Mouse (Mus musculus) limb, embryonic 12.5 days (tissue): ENCODE data around the gene Cd9. TPM values are rescaled to one million over a fixed set of nuclear protein-coding genes. Genes with fewer than 3 reads are reported as not detected.
"Not testable (repeated sequence)": the region's sequence is repeated elsewhere in the genome, so short reads cannot be mapped to it uniquely, and the experiment has no call there.

ENCODE experiments used
- ATAC-seq: fragments of 200-750 bp; cut with Nextera tagmentation; 2 replicates; pipeline ENCODE4 v1.8.0; 2017; ENCODE audit warnings: low read depth, moderate TSS enrichment; ENCODE audit not compliant: insufficient number of reproducible peaks, insufficient read depth, low FRiP score, low TSS enrichment
- H3K27ac ChIP-seq: fragments of 300-500 bp; sonication (generic); 2 replicates; pipeline ENCODE4 v1.5.1; 2016; ENCODE audit warnings: mild to moderate bottlenecking, moderate library complexity
- H3K27me3 ChIP-seq: fragments of 300-500 bp; sonication (generic); 2 replicates; pipeline ENCODE4 v1.6.1; 2016; ENCODE audit warnings: mild to moderate bottlenecking, moderate library complexity
- H3K36me3 ChIP-seq: fragments of 300-500 bp; sonication (generic); 2 replicates; pipeline ENCODE4 v1.6.1; 2016; ENCODE audit warnings: mild to moderate bottlenecking, moderate library complexity
- H3K4me1 ChIP-seq: fragments of 300-500 bp; sonication (generic); replicated peaks from 2 replicates; pipeline ENCODE4 v1.6.1; 2016
- H3K4me2 ChIP-seq: fragments of 300-500 bp; sonication (generic); 2 replicates; pipeline ENCODE4 v1.6.1; 2016; ENCODE audit warnings: mild to moderate bottlenecking, moderate library complexity
- H3K4me3 ChIP-seq: fragments of 300-500 bp; sonication (generic); replicated peaks from 2 replicates; pipeline ENCODE4 v1.5.1; 2016; ENCODE audit warnings: mild to moderate bottlenecking
- H3K9ac ChIP-seq: fragments of 300-500 bp; sonication (generic); replicated peaks from 2 replicates; pipeline ENCODE4 v1.6.1; 2016; ENCODE audit warnings: mild to moderate bottlenecking, moderate library complexity
- H3K9me3 ChIP-seq: fragments of 300-500 bp; sonication (generic); 2 replicates; pipeline ENCODE4 v1.6.1; 2016; ENCODE audit warnings: mild to moderate bottlenecking, moderate library complexity
- WGBS: fragments of 180-500 bp; shearing (Covaris S2); methylation state at CpG from one replicate; pipeline ENCODE4 v1.1.7; 2016; 5-methylcytosine and 5-hydroxymethylcytosine counted together
- polyA plus RNA-seq: library from polyadenylated mRNA; unstranded; fragments of >200 nt; fragmentation: Nextera tagmentation; extraction: Ambion mirVana; gene quantifications from 2 replicates; pipeline ENCODE4 v1.2.1, GENCODE M21; 2016

Cd9 gene
- polyA plus RNA-seq, 1 experiment from 2014 or later: 65.5 TPM

GRCm38 (mm10) chr6:125498062-125498461, 3.5 kb upstream of the Cd9 start:
- peaks cover 22% of the 10 kb centered on the region for H3K27me3 ChIP-seq
- ATAC-seq: no peak
- peaks cover 14% of the 10 kb centered on the region for H3K4me1 ChIP-seq
- no peak overlapping the region for H3K9ac ChIP-seq
- WGBS: 12% methylated on average over 5 of the region's 5 CpGs
- H3K36me3 ChIP-seq: no peaks in the 10 kb centered on the region
- H3K4me3 ChIP-seq: no peak overlapping the region
- H3K4me2 ChIP-seq: no peak overlapping the region
- H3K27ac ChIP-seq: peak overlapping the region; percentile 83
- no peaks in the 10 kb centered on the region for H3K9me3 ChIP-seq

- Histone ChIP-seq H3K4me1 (peaks cover 19% of the 10 kb centered on the region), H3K9me3 (no peaks in the 10 kb centered on the region), H3K9ac (no peak overlapping the region), H3K4me2 (no peak overlapping the region), H3K4me3 (no peak overlapping the region), H3K36me3 (no peaks in the 10 kb centered on the region), H3K27ac (no peak overlapping the region), H3K27me3 (peaks cover 38% of the 10 kb centered on the region)
- 88% methylated on average over 12 of the region's 12 CpGs for WGBS
- ATAC-seq: no peak
Measured at GRCm38 (mm10) chr6:125496417-125496816, 1.8 kb upstream of the Cd9 start.

GRCm38 (mm10) chr6:125495361-125495760, 770 bp upstream of the Cd9 start:
- Histone ChIP-seq H3K27ac (no peak overlapping the region), H3K36me3 (no peaks in the 10 kb centered on the region), H3K4me3 (no peak overlapping the region), H3K27me3 (peaks cover 40% of the 10 kb centered on the region), H3K9me3 (no peaks in the 10 kb centered on the region), H3K9ac (no peak overlapping the region; the same call in 1 of the 2 replicates), H3K4me2 (peak overlapping the region; percentile 92), H3K4me1 (peaks cover 21% of the 10 kb centered on the region)
- WGBS: 69% methylated on average over 9 of the region's 9 CpGs
- ATAC-seq: no peak

- Histone ChIP-seq H3K27ac (no peak overlapping the region), H3K9me3 (no peaks in the 10 kb centered on the region), H3K36me3 (no peaks in the 10 kb centered on the region), H3K4me2 (peak overlapping the region; percentile 92), H3K4me3 (peak overlapping the region; percentile 65), H3K9ac (no peak overlapping the region), H3K27me3 (peaks cover 38% of the 10 kb centered on the region), H3K4me1 (peaks cover 36% of the 10 kb centered on the region)
- ATAC-seq: no peak
- WGBS: 43% methylated on average over 5 of the region's 5 CpGs
Measured at GRCm38 (mm10) chr6:125493147-125493546, 1.4 kb downstream of the Cd9 start.

GRCm38 (mm10) chr6:125492664-125493063, 1.9 kb downstream of the Cd9 start:
- H3K4me3 ChIP-seq: peak overlapping the region; percentile 65; the same call in 1 of the 2 replicates
- H3K4me1 ChIP-seq: peaks cover 36% of the 10 kb centered on the region
- peak overlapping the region; percentile 92 for H3K4me2 ChIP-seq
- peaks cover 38% of the 10 kb centered on the region for H3K27me3 ChIP-seq
- ATAC-seq: no peak
- no peak overlapping the region for H3K9ac ChIP-seq
- WGBS: 76% methylated on average over 6 of the region's 6 CpGs
- no peak overlapping the region for H3K27ac ChIP-seq
- no peaks in the 10 kb centered on the region for H3K9me3 ChIP-seq
- no peaks in the 10 kb centered on the region for H3K36me3 ChIP-seq

- H3K9me3 ChIP-seq: no peaks in the 10 kb centered on the region
- no peak for ATAC-seq
- H3K4me2 ChIP-seq: peak overlapping the region; percentile 92; the same call in 1 of the 2 replicates
- peaks cover 38% of the 10 kb centered on the region for H3K27me3 ChIP-seq
- no peak overlapping the region for H3K9ac ChIP-seq
- H3K27ac ChIP-seq: no peak overlapping the region
- peaks cover 36% of the 10 kb centered on the region for H3K4me1 ChIP-seq
- WGBS: 68% methylated on average over 9 of the region's 9 CpGs
- H3K36me3 ChIP-seq: no peaks in the 10 kb centered on the region
- no peak overlapping the region for H3K4me3 ChIP-seq
Measured at GRCm38 (mm10) chr6:125492033-125492432, 2.6 kb downstream of the Cd9 start.

- Histone ChIP-seq H3K9ac (no peak overlapping the region), H3K9me3 (no peaks in the 10 kb centered on the region), H3K4me2 (no peak overlapping the region), H3K4me3 (no peak overlapping the region), H3K27me3 (peaks cover 38% of the 10 kb centered on the region), H3K4me1 (peaks cover 36% of the 10 kb centered on the region), H3K36me3 (no peaks in the 10 kb centered on the region), H3K27ac (no peak overlapping the region)
- ATAC-seq: no peak
- 78% methylated on average over 10 of the region's 10 CpGs for WGBS
Measured at GRCm38 (mm10) chr6:125491393-125491792, 3.2 kb downstream of the Cd9 start.

GRCm38 (mm10) chr6:125489881-125490559, 4.6 kb downstream of the Cd9 start:
- Histone ChIP-seq H3K9me3 (no peaks in the 10 kb centered on the region), H3K4me1 (peaks cover 33% of the 10 kb centered on the region), H3K9ac (no peak overlapping the region), H3K4me3 (no peak overlapping the region), H3K4me2 (no peak overlapping the region), H3K27me3 (peaks cover 29% of the 10 kb centered on the region), H3K27ac (0 out of 2 replicates have a peak overlapping the region, but pooled peaks have one; percentile 1), H3K36me3 (no peaks in the 10 kb centered on the region)
- WGBS: 76% methylated on average over 11 of the region's 11 CpGs
- no peak for ATAC-seq

GRCm38 (mm10) chr6:125485589-125485988, 9.0 kb downstream of the Cd9 start:
- Histone ChIP-seq H3K27me3 (0 out of 2 replicates have a peak, but pooled peaks cover 3% of the 10 kb centered on the region), H3K9me3 (no peaks in the 10 kb centered on the region), H3K4me3 (no peak overlapping the region), H3K27ac (no peak overlapping the region), H3K36me3 (no peaks in the 10 kb centered on the region), H3K9ac (no peak overlapping the region), H3K4me2 (no peak overlapping the region), H3K4me1 (peaks cover 41% of the 10 kb centered on the region)
- ATAC-seq: no peak
- 18% methylated on average over 4 of the region's 4 CpGs for WGBS

GRCm38 (mm10) chr6:125484721-125485120, 9.9 kb downstream of the Cd9 start:
- 94% methylated on average over 2 of the region's 2 CpGs for WGBS
- peaks cover 39% of the 10 kb centered on the region for H3K4me1 ChIP-seq
- ATAC-seq: no peak
- no peak overlapping the region for H3K9ac ChIP-seq
- 0 out of 2 replicates have a peak, but pooled peaks cover 3% of the 10 kb centered on the region for H3K27me3 ChIP-seq
- H3K27ac ChIP-seq: no peak overlapping the region
- H3K4me2 ChIP-seq: no peak overlapping the region
- H3K4me3 ChIP-seq: no peak overlapping the region
- no peaks in the 10 kb centered on the region for H3K9me3 ChIP-seq
- no peaks in the 10 kb centered on the region for H3K36me3 ChIP-seq

GRCm38 (mm10) chr6:125484313-125484660, 10.3 kb downstream of the Cd9 start:
- not testable (repeated sequence) for H3K4me2 ChIP-seq, H3K9me3 ChIP-seq, H3K36me3 ChIP-seq, ATAC-seq, H3K4me3 ChIP-seq, H3K27me3 ChIP-seq, H3K9ac ChIP-seq
- H3K4me1 ChIP-seq: peaks cover 34% of the 10 kb centered on the region
- WGBS: 91% methylated on average over 10 of the region's 10 CpGs
- peak overlapping the region; percentile 59; the same call in 1 of the 2 replicates for H3K27ac ChIP-seq
